Mouse (Mus musculus) E14TG2a.4 (cell line): Measurements from ENCODE around the gene Wfdc1.

Experiments
- H3K27me3 ChIP-seq: 2 replicates; pipeline ENCODE4 v1.6.1; 2014; ENCODE audit warnings: low read length, control low read depth; ENCODE audit not compliant: insufficient read depth
- H3K36me3 ChIP-seq: 2 replicates; pipeline ENCODE4 v1.6.1; 2014; ENCODE audit warnings: low read length, control low read depth; ENCODE audit not compliant: insufficient read depth
- H3K4me1 ChIP-seq: replicated peaks from 2 replicates; pipeline ENCODE4 v1.6.1; 2014; ENCODE audit warnings: low read depth, low read length, control low read depth
- H3K4me3 ChIP-seq: replicated peaks from 2 replicates; pipeline ENCODE4 v1.5.1; 2014; ENCODE audit warnings: mild to moderate bottlenecking, low read length
- H3K9me3 ChIP-seq: 2 replicates; pipeline ENCODE4 v1.6.1; 2014; ENCODE audit warnings: low read length, control low read depth
- CTCF ChIP-seq: conservative IDR thresholded peaks from 2 replicates; pipeline ENCODE4 v1.5.1; 2014; ENCODE audit warnings: low read length
- NANOG ChIP-seq: IDR thresholded peaks from 2 replicates; pipeline ENCODE4 v1.6.1; 2014; ENCODE audit warnings: borderline replicate concordance, low read length, mixed read lengths
- POU5F1 ChIP-seq: IDR thresholded peaks from 2 replicates; pipeline ENCODE4 v1.6.1; 2014; ENCODE audit warnings: low read length, borderline replicate concordance

The Wfdc1 gene

DNA sequence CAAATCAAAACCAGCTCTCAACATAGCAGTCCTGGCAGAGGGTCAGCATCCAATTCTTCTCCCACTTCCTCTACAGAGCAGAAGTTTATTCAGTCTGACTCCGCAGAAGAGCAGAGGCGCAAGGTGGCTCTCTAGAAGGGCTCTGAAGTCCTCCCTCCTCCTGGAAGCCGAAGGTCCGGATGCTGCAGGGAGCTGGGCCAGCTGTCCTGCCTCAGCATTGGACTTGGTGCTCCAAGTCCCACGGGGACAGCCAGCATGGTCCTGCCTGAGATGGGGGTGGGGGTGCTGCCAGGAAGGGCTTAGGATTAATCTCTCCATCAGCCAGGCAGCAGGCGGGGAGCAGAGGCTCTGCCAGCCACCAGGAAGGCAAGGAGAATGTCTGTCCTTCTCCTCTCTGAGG is 30.8 kb upstream of the Wfdc1 start, which contains the start of gene Kcng4:
Gene Kcng4, minus strand, starts transcription at position 303 of the 400 bp plus-strand sequence.
- TF ChIP-seq CTCF (no peak), NANOG (no peak)
- Histone ChIP-seq H3K4me3 (no peak within 1 kb of the TSS), H3K27me3 (peaks cover 85% of the 10 kb centered on the region), H3K36me3 (no peaks in the 10 kb centered on the region), H3K9me3 (no peaks in the 10 kb centered on the region), H3K4me1 (peaks cover 36% of the 10 kb centered on the region)

- no peaks in the 10 kb centered on the region for H3K36me3 ChIP-seq
- H3K9me3 ChIP-seq = no peaks in the 10 kb centered on the region
- TF ChIP-seq NANOG = no peak
- TF ChIP-seq POU5F1 = no peak
- TF ChIP-seq CTCF = no peak
- H3K4me3 ChIP-seq = no peak overlapping the region
- peaks cover 83% of the 10 kb centered on the region for H3K27me3 ChIP-seq
- peaks cover 36% of the 10 kb centered on the region for H3K4me1 ChIP-seq
Observed at GRCm38 (mm10) chr8:119635958-119636357, 30.2 kb upstream of the Wfdc1 start.

GRCm38 (mm10) chr8:119636766-119637165 is 29.4 kb upstream of the Wfdc1 start:
- H3K36me3 ChIP-seq = no peaks in the 10 kb centered on the region
- H3K4me1 ChIP-seq = peaks cover 36% of the 10 kb centered on the region
- H3K9me3 ChIP-seq = no peaks in the 10 kb centered on the region
- TF ChIP-seq CTCF (no peak), POU5F1 (no peak), NANOG (no peak)
- H3K27me3 ChIP-seq = peaks cover 78% of the 10 kb centered on the region
- H3K4me3 ChIP-seq = no peak overlapping the region

DNA sequence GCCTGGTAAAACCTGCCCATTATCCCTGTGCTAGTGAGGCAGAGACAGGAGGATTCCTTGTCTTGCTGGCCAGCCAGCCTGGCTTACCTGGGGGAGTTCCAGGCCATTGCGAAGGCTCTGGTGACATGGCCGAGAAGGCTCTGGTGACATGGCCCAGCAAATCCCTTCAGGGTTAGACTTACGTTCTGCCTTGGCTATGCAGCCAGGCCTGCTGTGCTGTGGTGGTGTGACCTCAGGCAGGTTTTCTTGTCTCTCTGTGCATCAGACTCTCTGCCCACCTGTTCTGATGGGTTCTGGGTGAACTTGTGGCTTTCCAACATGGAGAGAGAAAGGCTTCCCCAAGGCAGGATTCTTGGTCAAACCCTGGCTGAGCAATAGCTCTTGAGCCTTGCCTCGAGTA is 28.8 kb upstream of the Wfdc1 start:
- H3K9me3 ChIP-seq = no peaks in the 10 kb centered on the region
- TF ChIP-seq CTCF (no peak), POU5F1 (no peak), NANOG (no peak)

DNA sequence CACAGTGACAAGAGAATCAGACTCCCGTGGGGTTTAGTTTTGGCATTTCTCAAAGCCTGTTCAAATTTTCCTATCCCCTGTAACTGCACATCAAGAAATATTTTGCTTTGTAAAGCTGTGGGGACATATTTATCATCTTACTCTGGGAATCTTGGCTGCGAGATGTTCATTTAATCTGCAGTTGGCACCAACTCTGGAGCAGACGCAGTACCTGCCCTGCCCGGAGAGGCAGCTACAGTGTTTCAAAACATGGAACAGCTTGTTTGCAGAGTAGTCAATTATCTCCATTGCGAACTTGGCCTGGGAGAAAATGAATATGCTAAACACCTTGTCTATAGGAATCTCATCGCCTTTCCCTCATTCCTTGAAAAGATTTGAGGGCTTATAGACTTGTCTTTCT is 27.9 kb upstream of the Wfdc1 start:
- Histone ChIP-seq H3K9me3 (no peaks in the 10 kb centered on the region), H3K27me3 (peaks cover 75% of the 10 kb centered on the region), H3K4me3 (no peak overlapping the region), H3K36me3 (no peaks in the 10 kb centered on the region), H3K4me1 (peaks cover 27% of the 10 kb centered on the region)
- no peak for TF ChIP-seq CTCF

More for the DNA sequence above, 28.8 kb upstream of the Wfdc1 start:
- H3K4me1 ChIP-seq = peaks cover 34% of the 10 kb centered on the region
- no peak overlapping the region for H3K4me3 ChIP-seq
- no peaks in the 10 kb centered on the region for H3K36me3 ChIP-seq
- H3K27me3 ChIP-seq = peaks cover 78% of the 10 kb centered on the region

DNA sequence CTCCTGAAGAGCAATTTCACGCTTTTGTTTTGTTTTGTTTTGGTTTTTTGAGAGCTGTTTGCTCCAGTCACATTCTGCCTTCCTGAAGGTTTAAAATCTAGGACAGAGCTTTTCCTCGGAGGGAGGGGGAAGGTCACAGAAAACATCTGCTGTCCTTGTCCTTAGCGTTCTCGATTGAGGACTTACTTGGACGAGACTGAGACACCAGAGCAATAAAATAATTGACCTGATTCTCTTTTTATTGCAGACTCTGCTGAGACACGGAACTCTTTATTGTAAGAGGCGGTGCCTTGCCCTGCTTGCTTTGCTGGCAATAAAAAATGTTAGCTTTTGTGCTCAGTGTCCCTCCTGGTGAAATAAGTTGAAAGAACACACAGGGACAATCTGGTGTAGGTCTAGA is 26.4 kb upstream of the Wfdc1 start:
- Histone ChIP-seq H3K36me3 (no peaks in the 10 kb centered on the region), H3K4me1 (peaks cover 21% of the 10 kb centered on the region), H3K27me3 (peaks cover 68% of the 10 kb centered on the region), H3K9me3 (no peaks in the 10 kb centered on the region), H3K4me3 (no peak overlapping the region)
- TF ChIP-seq POU5F1 = no peak
- TF ChIP-seq CTCF = no peak
- no peak for TF ChIP-seq NANOG

DNA sequence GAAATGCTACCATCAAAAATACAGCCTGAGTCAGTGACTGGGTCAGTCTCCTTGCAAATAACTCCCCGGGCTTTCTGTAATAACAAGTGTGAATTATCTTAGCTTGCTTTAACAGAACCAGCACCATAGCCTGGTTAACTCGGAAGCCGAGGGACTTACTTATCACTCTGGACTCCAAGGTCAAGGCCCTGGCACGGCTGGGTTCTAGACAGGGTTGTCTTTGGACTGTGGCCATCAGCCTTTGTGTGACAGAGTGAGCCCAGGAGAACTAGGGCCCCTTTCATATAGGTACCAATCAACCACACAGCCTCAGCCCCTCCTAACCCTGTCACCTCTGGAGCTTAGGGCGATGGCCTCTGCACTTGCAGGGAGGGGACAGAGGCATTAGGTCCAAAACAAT is 25.1 kb upstream of the Wfdc1 start:
- H3K4me3 ChIP-seq = no peak overlapping the region
- TF ChIP-seq POU5F1 (no peak), CTCF (no peak), NANOG (no peak)
- H3K27me3 ChIP-seq = peaks cover 68% of the 10 kb centered on the region
- H3K9me3 ChIP-seq = no peaks in the 10 kb centered on the region
- H3K4me1 ChIP-seq = peaks cover 13% of the 10 kb centered on the region
- no peaks in the 10 kb centered on the region for H3K36me3 ChIP-seq

GRCm38 (mm10) chr8:119642960-119643359 is 23.2 kb upstream of the Wfdc1 start:
- Histone ChIP-seq H3K27me3 (peaks cover 50% of the 10 kb centered on the region), H3K9me3 (peaks cover 11% of the 10 kb centered on the region), H3K4me1 (peaks cover 4% of the 10 kb centered on the region; the same call in 1 of the 2 replicates), H3K36me3 (no peaks in the 10 kb centered on the region), H3K4me3 (no peak overlapping the region)
- TF ChIP-seq POU5F1 (no peak), CTCF (no peak)

DNA sequence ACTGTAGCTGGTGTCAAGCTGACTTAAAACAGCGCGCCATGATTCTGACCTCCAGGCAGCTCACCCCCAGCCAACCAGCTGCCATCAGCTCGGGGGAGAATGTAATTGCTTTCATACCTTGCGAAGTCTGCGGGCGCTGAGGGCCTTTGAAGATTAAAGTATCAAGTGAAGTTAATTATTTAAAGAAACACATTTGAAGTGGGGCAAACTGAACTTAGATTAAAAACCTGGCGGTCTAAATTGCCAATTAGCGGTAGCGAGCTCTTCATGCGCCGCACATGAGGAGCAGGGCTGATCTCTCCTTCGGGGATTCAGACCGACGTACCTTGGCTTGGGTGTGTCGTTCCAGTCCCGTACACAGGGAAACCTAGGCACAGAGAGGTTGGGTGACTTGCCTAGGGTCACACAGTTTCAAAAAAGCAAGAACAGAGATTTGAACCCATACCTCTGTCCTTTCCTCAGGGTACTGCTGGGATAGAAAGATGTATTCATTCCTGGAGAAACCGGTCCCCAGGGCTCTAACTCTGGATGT is 21.7 kb upstream of the Wfdc1 start:
- Histone ChIP-seq H3K9me3 (peaks cover 11% of the 10 kb centered on the region), H3K4me3 (no peak overlapping the region), H3K36me3 (no peaks in the 10 kb centered on the region), H3K27me3 (peaks cover 46% of the 10 kb centered on the region), H3K4me1 (peaks cover 4% of the 10 kb centered on the region; the same call in 1 of the 2 replicates)
- no peak for TF ChIP-seq CTCF
- TF ChIP-seq NANOG = no peak
